Mouse (Mus musculus) limb, embryonic 11.5 days (tissue): ENCODE results near the gene Rnf2. TPM values are rescaled to one million over a fixed set of nuclear protein-coding genes. Genes with fewer than 3 reads are reported as not detected.

Experiments
- ATAC-seq: fragments of 200-750 bp; cut with Nextera tagmentation; 2 replicates; pipeline ENCODE4 v1.8.0; 2017; ENCODE audit warnings: low read depth; ENCODE audit not compliant: insufficient number of reproducible peaks, low FRiP score, low TSS enrichment
- DNase-seq: peaks from one replicate; pipeline ENCODE4 v3.0.0-alpha.2; 2015; ENCODE audit warnings: low spot score
- H3K27ac ChIP-seq: fragments of 300-500 bp; sonication (generic); replicated peaks from 2 replicates; pipeline ENCODE4 v1.5.1; 2014; ENCODE audit warnings: low read depth, mild to moderate bottlenecking, low read length
- H3K27me3 ChIP-seq: fragments of 300-500 bp; sonication (generic); 2 replicates; pipeline ENCODE4 v1.6.1; 2014; ENCODE audit warnings: mild to moderate bottlenecking, low read length, mixed read lengths; ENCODE audit not compliant: control insufficient read depth, insufficient read depth
- H3K36me3 ChIP-seq: fragments of 300-500 bp; sonication (generic); 2 replicates; pipeline ENCODE4 v1.6.1; 2014; ENCODE audit warnings: mild to moderate bottlenecking, low read length, moderate library complexity, mixed read lengths; ENCODE audit not compliant: control insufficient read depth, insufficient read depth
- H3K4me1 ChIP-seq: fragments of 300-500 bp; sonication (generic); 2 replicates; pipeline ENCODE4 v1.6.1; 2014; ENCODE audit warnings: low read length, mixed read lengths; ENCODE audit not compliant: control insufficient read depth, insufficient read depth
- H3K4me2 ChIP-seq: fragments of 300-500 bp; sonication (generic); 2 replicates; pipeline ENCODE4 v1.6.1; 2014; ENCODE audit warnings: low read depth, mild to moderate bottlenecking, moderate library complexity; ENCODE audit not compliant: severe bottlenecking
- H3K4me3 ChIP-seq: fragments of 300-500 bp; sonication (generic); 2 replicates; pipeline ENCODE4 v1.5.1; 2014; ENCODE audit warnings: low read depth, low read length
- H3K9ac ChIP-seq: fragments of 300-500 bp; sonication (generic); 2 replicates; pipeline ENCODE4 v1.6.1; 2014; ENCODE audit warnings: mild to moderate bottlenecking, low read length
- H3K9me3 ChIP-seq: fragments of 300-500 bp; sonication (generic); 2 replicates; pipeline ENCODE4 v1.6.1; 2016; ENCODE audit warnings: low read length; ENCODE audit not compliant: control insufficient read depth
- WGBS: fragments of 180-500 bp; shearing (Covaris S2); extraction: QIAGEN DNeasy Blood & Tissue Kit; methylation state at CpG from one replicate; pipeline ENCODE4 v1.1.7; 2014; 5-methylcytosine and 5-hydroxymethylcytosine counted together
- polyA plus RNA-seq: library from polyadenylated mRNA; unstranded; fragments of >200 nt; fragmentation: Nextera tagmentation; extraction: Ambion mirVana; gene quantifications from 2 replicates; pipeline ENCODE4 v1.2.1, GENCODE M21; 2014

Rnf2 gene
- 121 and 131 TPM in 2 replicates for polyA plus RNA-seq

- DNase-seq (peak; percentile 94), ATAC-seq (peak; percentile 97)
- peak within 1 kb of the TSS; percentile 94 for H3K4me3 ChIP-seq
- no peaks in the 10 kb centered on the region for H3K4me1 ChIP-seq
- no peaks in the 10 kb centered on the region for H3K9me3 ChIP-seq
- no peaks in the 10 kb centered on the region for H3K27me3 ChIP-seq
- H3K36me3 ChIP-seq, result no peaks in the 10 kb centered on the region
- H3K4me2 ChIP-seq, result peak within 1 kb of the TSS; percentile 52
- H3K9ac ChIP-seq, result peak within 1 kb of the TSS; percentile 97
- WGBS, result under 1% methylated on average over 67 of the region's 90 CpGs
- peak within 1 kb of the TSS; percentile 98 for H3K27ac ChIP-seq
Observed at GRCm38 (mm10) chr1:151500531-151501361, at the start of gene Rnf2. Gene Rnf2, minus strand, starts transcription at chr1:151500955.

DNA sequence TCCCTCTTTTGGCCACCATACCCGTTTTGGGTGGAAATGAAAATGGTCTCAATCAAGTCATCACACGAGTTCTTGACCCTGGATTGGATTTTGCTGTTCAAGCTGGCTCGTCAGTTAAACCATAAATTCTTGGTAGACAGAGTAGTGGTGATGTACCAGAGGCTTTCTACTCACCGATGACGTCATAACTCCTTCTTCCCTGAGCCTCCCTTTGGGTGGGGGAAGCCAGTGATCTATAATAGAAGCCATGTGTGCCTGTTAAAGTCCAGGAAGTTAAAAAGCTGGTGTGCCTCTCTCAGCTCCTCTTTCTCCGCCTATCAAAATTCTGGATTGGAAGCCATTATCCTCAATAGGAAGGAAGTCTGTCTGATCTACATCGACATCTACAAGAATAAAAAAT lies 49.0 kb upstream of the Rnf2 start:
- ATAC-seq, result no peak
- no peak overlapping the region for H3K4me3 ChIP-seq
- H3K36me3 ChIP-seq, result no peaks in the 10 kb centered on the region
- DNase-seq, result no peak
- H3K27ac ChIP-seq, result no peak overlapping the region
- H3K9ac ChIP-seq, result no peak overlapping the region
- H3K4me1 ChIP-seq, result no peaks in the 10 kb centered on the region
- H3K9me3 ChIP-seq, result no peaks in the 10 kb centered on the region
- no peaks in the 10 kb centered on the region for H3K27me3 ChIP-seq
- 57% methylated on average over 7 of the region's 7 CpGs for WGBS
- no peak overlapping the region for H3K4me2 ChIP-seq

- no peaks in the 10 kb centered on the region for H3K27me3 ChIP-seq
- WGBS, result 82% methylated on average over 8 of the region's 8 CpGs
- H3K4me2 ChIP-seq, result no peak overlapping the region
- no peak overlapping the region for H3K9ac ChIP-seq
- H3K4me3 ChIP-seq, result no peak overlapping the region
- no peak overlapping the region for H3K27ac ChIP-seq
- DNase-seq, result no peak
- no peaks in the 10 kb centered on the region for H3K9me3 ChIP-seq
- ATAC-seq, result no peak
- no peaks in the 10 kb centered on the region for H3K36me3 ChIP-seq
- H3K4me1 ChIP-seq, result no peaks in the 10 kb centered on the region
Observed at GRCm38 (mm10) chr1:151548896-151549610, 48.3 kb upstream of the Rnf2 start.

DNA sequence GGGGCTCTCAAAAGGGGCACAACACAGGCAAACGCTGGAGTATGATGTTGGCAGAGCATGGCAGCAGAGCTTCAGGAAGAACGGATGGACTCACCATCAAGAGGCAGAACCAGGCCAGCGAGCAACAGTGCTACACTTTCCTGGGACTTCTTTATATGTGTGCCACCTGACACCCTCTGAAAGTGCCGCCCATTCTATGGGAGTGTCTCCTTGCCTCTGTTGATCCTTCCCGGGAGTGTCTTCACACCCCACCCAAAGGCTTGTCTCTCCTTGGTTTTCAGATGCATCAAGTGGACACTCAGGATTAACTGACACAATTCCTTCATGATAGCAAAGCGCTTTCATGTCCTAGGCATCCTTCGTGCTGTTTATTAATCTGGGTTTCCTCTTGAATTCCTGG lies 44.8 kb upstream of the Rnf2 start:
- Histone ChIP-seq H3K27ac (no peak overlapping the region), H3K4me1 (no peaks in the 10 kb centered on the region), H3K27me3 (no peaks in the 10 kb centered on the region), H3K36me3 (no peaks in the 10 kb centered on the region), H3K9me3 (no peaks in the 10 kb centered on the region), H3K4me2 (no peak overlapping the region), H3K4me3 (no peak overlapping the region), H3K9ac (no peak overlapping the region)
- DNase-seq (no peak), ATAC-seq (no peak)
- 80% methylated on average over 7 of the region's 7 CpGs for WGBS

DNA sequence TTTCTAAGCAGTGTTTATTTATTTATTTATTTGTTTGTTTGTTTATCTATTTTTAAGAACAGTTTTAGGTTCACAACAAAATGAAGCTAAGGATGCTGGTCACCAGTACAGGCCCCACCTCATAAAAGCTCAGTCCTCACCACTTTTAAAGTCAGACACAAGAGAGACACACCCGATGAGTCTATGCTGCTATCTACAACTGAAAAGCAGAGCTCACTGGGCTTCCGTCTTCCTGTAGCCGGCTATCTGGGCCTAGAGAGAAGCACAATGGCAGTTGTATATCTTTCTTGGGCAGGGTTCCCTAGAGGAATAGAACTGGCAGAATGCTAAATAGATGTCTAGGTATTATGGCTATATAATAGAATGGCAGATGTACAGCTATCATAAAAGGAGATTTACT lies 43.8 kb upstream of the Rnf2 start:
- ATAC-seq, result no peak

DNA sequence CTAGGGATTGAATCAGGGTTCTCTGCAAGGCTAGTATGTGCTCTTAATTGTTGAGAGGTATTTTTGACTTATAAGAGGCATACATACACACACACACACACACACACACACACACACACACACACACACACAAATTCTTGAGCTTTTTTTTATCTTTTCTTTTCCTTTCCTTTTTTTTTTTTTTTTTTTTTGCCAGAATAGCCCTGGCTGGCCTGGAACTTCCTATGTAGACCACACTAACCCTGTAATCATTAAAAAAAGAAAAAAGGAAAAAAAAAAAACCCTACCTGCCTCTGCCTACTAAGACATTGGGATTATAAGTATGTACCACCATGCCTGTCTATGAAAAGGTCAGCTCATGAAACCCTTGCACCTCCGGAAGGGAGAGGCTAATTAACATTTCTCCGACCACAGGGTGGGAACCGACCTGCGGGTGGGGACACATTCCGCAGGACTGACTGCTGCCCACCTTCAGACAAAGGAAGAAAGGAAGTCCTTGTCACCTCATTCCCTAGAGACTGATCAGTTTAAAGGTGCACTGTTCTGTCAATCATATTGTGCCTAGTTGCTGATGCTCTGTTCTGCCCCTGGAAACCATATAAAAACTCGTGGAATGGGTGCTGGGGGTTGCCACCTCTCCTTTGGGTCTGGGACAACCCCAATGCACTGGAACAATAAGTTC lies 43.2 kb upstream of the Rnf2 start:
- no peaks in the 10 kb centered on the region for H3K4me1 ChIP-seq
- H3K27me3 ChIP-seq, result no peaks in the 10 kb centered on the region
- DNase-seq, result no peak
- ATAC-seq, result no peak
- no peak overlapping the region for H3K4me2 ChIP-seq
- no peaks in the 10 kb centered on the region for H3K9me3 ChIP-seq
- 67% methylated on average over 6 of the region's 6 CpGs for whole genome bisulfite sequencing
- H3K27ac ChIP-seq, result no peak overlapping the region
- H3K36me3 ChIP-seq, result no peaks in the 10 kb centered on the region
- no peak overlapping the region for H3K9ac ChIP-seq
- H3K4me3 ChIP-seq, result no peak overlapping the region

More for the DNA sequence above, 43.8 kb upstream of the Rnf2 start:
- H3K36me3 ChIP-seq, result no peaks in the 10 kb centered on the region
- H3K4me2 ChIP-seq, result no peak overlapping the region
- no peak for DNase-seq
- no peaks in the 10 kb centered on the region for H3K9me3 ChIP-seq
- H3K27me3 ChIP-seq, result no peaks in the 10 kb centered on the region
- H3K9ac ChIP-seq, result no peak overlapping the region
- no peak overlapping the region for H3K4me3 ChIP-seq
- H3K27ac ChIP-seq, result no peak overlapping the region
- no peaks in the 10 kb centered on the region for H3K4me1 ChIP-seq
- WGBS, result 95% methylated on average over 3 of the region's 3 CpGs

- no peak for ATAC-seq
- no peak overlapping the region for H3K4me2 ChIP-seq
- no peak for DNase-seq
- 81% methylated on average over 3 of the region's 3 CpGs for WGBS
- H3K4me1 ChIP-seq, result no peaks in the 10 kb centered on the region
- no peaks in the 10 kb centered on the region for H3K27me3 ChIP-seq
- H3K9me3 ChIP-seq, result no peaks in the 10 kb centered on the region; the same call in 1 of the 2 replicates
- H3K9ac ChIP-seq, result no peak overlapping the region
- H3K4me3 ChIP-seq, result no peak overlapping the region
- no peaks in the 10 kb centered on the region for H3K36me3 ChIP-seq
- no peak overlapping the region for H3K27ac ChIP-seq
Observed at GRCm38 (mm10) chr1:151526701-151527100, 25.9 kb upstream of the Rnf2 start.

GRCm38 (mm10) chr1:151517571-151518250 lies 17.0 kb upstream of the Rnf2 start:
- no peak overlapping the region for H3K27ac ChIP-seq
- H3K4me2 ChIP-seq, result no peak overlapping the region
- WGBS, result 79% methylated on average over 12 of the region's 15 CpGs

More at GRCm38 (mm10) chr1:151517571-151518250, 17.0 kb upstream of the Rnf2 start:
- Histone ChIP-seq H3K36me3 (no peaks in the 10 kb centered on the region), H3K9ac (no peak overlapping the region), H3K4me3 (no peak overlapping the region), H3K27me3 (no peaks in the 10 kb centered on the region), H3K9me3 (no peaks in the 10 kb centered on the region; the same call in 1 of the 2 replicates), H3K4me1 (no peaks in the 10 kb centered on the region)
- DNase-seq (no peak), ATAC-seq (no peak)
